Mouse (Mus musculus) neural tube, embryonic 12.5 days (tissue): ENCODE measurements at regions not wholly inside any gene's neighbourhood (a gene's known extent, or its start where the extent isn't known, plus 50 kb on each side); places are given as distances from the start of the nearest gene placed in this dataset.

Experiments used
- ATAC-seq: fragments of 200-750 bp; cut with Nextera tagmentation; 2 replicates; pipeline ENCODE4 v1.8.0; 2017; ENCODE audit warnings: low read depth, mild to moderate bottlenecking, moderate TSS enrichment, moderate library complexity; ENCODE audit not compliant: low FRiP score
- H3K27ac ChIP-seq: fragments of 300-500 bp; sonication (generic); 2 replicates; pipeline ENCODE4 v1.5.1; 2016
- H3K27me3 ChIP-seq: fragments of 300-500 bp; sonication (generic); replicated peaks from 2 replicates; pipeline ENCODE4 v1.6.1; 2016; ENCODE audit warnings: mild to moderate bottlenecking
- H3K36me3 ChIP-seq: fragments of 300-500 bp; sonication (generic); 2 replicates; pipeline ENCODE4 v1.6.1; 2016; ENCODE audit warnings: mild to moderate bottlenecking
- H3K4me1 ChIP-seq: fragments of 300-500 bp; sonication (generic); 2 replicates; pipeline ENCODE4 v1.6.1; 2016
- H3K4me2 ChIP-seq: fragments of 300-500 bp; sonication (generic); replicated peaks from 2 replicates; pipeline ENCODE4 v1.6.1; 2016; ENCODE audit warnings: mild to moderate bottlenecking
- H3K4me3 ChIP-seq: fragments of 300-500 bp; sonication (generic); 2 replicates; pipeline ENCODE4 v1.5.1; 2016
- H3K9ac ChIP-seq: fragments of 300-500 bp; sonication (generic); 2 replicates; pipeline ENCODE4 v1.6.1; 2016; ENCODE audit warnings: mild to moderate bottlenecking
- H3K9me3 ChIP-seq: fragments of 300-500 bp; sonication (generic); 2 replicates; pipeline ENCODE4 v1.6.1; 2016; ENCODE audit warnings: mild to moderate bottlenecking
- WGBS: fragments of 180-500 bp; shearing (Covaris S2); methylation state at CpG from one replicate; pipeline ENCODE4 v1.1.7; 2016; 5-methylcytosine and 5-hydroxymethylcytosine counted together

- Histone ChIP-seq H3K4me1 (no peaks in the 10 kb centered on the region), H3K4me3 (no peak overlapping the region), H3K27ac (no peak overlapping the region), H3K4me2 (no peak overlapping the region), H3K36me3 (no peaks in the 10 kb centered on the region), H3K27me3 (no peaks in the 10 kb centered on the region), H3K9ac (no peak overlapping the region), H3K9me3 (no peaks in the 10 kb centered on the region)
- 47% methylated on average over 10 of the region's 10 CpGs for WGBS
- ATAC-seq, result no peak
Observed at GRCm38 (mm10) chr15:52166595-52167443, 1717.9 kb upstream of the Gm7489 start.

GRCm38 (mm10) chr15:52167811-52168210, 1716.9 kb upstream of the Gm7489 start:
- no peaks in the 10 kb centered on the region for H3K36me3 ChIP-seq
- 87% methylated on average over 5 of the region's 5 CpGs for WGBS
- no peaks in the 10 kb centered on the region for H3K9me3 ChIP-seq
- no peak overlapping the region for H3K9ac ChIP-seq
- H3K4me3 ChIP-seq, result no peak overlapping the region
- ATAC-seq, result no peak
- no peak overlapping the region for H3K27ac ChIP-seq
- H3K27me3 ChIP-seq, result no peaks in the 10 kb centered on the region
- H3K4me2 ChIP-seq, result no peak overlapping the region
- H3K4me1 ChIP-seq, result no peaks in the 10 kb centered on the region

- Histone ChIP-seq H3K27ac (no peak overlapping the region), H3K4me1 (no peaks in the 10 kb centered on the region), H3K4me2 (no peak overlapping the region), H3K9me3 (no peaks in the 10 kb centered on the region), H3K9ac (no peak overlapping the region), H3K4me3 (no peak overlapping the region), H3K27me3 (no peaks in the 10 kb centered on the region), H3K36me3 (no peaks in the 10 kb centered on the region)
- no peak for ATAC-seq
- 76% methylated on average over 1 of the region's 1 CpGs for WGBS
Observed at GRCm38 (mm10) chr15:52176951-52177350, 1707.8 kb upstream of the Gm7489 start.

- H3K27me3 ChIP-seq, result no peaks in the 10 kb centered on the region
Observed at GRCm38 (mm10) chr15:52178668-52179067, 1706.0 kb upstream of the Gm7489 start.

GRCm38 (mm10) chr15:52179379-52179778, 1705.3 kb upstream of the Gm7489 start:
- Histone ChIP-seq H3K4me3 (no peak overlapping the region), H3K4me2 (no peak overlapping the region), H3K9ac (no peak overlapping the region), H3K4me1 (no peaks in the 10 kb centered on the region), H3K36me3 (no peaks in the 10 kb centered on the region), H3K27me3 (no peaks in the 10 kb centered on the region), H3K27ac (no peak overlapping the region), H3K9me3 (no peaks in the 10 kb centered on the region)
- ATAC-seq, result no peak

More at GRCm38 (mm10) chr15:52178668-52179067, 1706.0 kb upstream of the Gm7489 start:
- Histone ChIP-seq H3K4me1 (no peaks in the 10 kb centered on the region), H3K4me3 (no peak overlapping the region), H3K9ac (no peak overlapping the region), H3K9me3 (no peaks in the 10 kb centered on the region), H3K27ac (no peak overlapping the region), H3K4me2 (no peak overlapping the region), H3K36me3 (no peaks in the 10 kb centered on the region)
- no peak for ATAC-seq
- 88% methylated on average over 3 of the region's 3 CpGs for WGBS

- Histone ChIP-seq H3K9me3 (no peaks in the 10 kb centered on the region), H3K27me3 (no peaks in the 10 kb centered on the region), H3K36me3 (no peaks in the 10 kb centered on the region), H3K4me1 (no peaks in the 10 kb centered on the region), H3K9ac (no peak overlapping the region), H3K4me2 (no peak overlapping the region), H3K4me3 (no peak overlapping the region), H3K27ac (no peak overlapping the region)
- WGBS, result 66% methylated on average over 3 of the region's 3 CpGs
- no peak for ATAC-seq
Observed at GRCm38 (mm10) chr15:52191176-52191575, 1693.5 kb upstream of the Gm7489 start.

- H3K9me3 ChIP-seq, result no peaks in the 10 kb centered on the region
- H3K27ac ChIP-seq, result no peak overlapping the region
- H3K4me1 ChIP-seq, result no peaks in the 10 kb centered on the region
- H3K4me3 ChIP-seq, result no peak overlapping the region
- no peaks in the 10 kb centered on the region for H3K36me3 ChIP-seq
- no peak overlapping the region for H3K4me2 ChIP-seq
- H3K9ac ChIP-seq, result no peak overlapping the region
- no peaks in the 10 kb centered on the region for H3K27me3 ChIP-seq
- ATAC-seq, result no peak
- 82% methylated on average over 3 of the region's 3 CpGs for WGBS
Observed at GRCm38 (mm10) chr15:52207271-52207670, 1677.4 kb upstream of the Gm7489 start.

- no peak for ATAC-seq
- Histone ChIP-seq H3K27ac (no peak overlapping the region), H3K36me3 (no peaks in the 10 kb centered on the region), H3K9ac (no peak overlapping the region), H3K4me2 (no peak overlapping the region), H3K27me3 (no peaks in the 10 kb centered on the region), H3K4me3 (no peak overlapping the region), H3K4me1 (no peaks in the 10 kb centered on the region), H3K9me3 (no peaks in the 10 kb centered on the region)
- 90% methylated on average over 5 of the region's 5 CpGs for WGBS
Observed at GRCm38 (mm10) chr15:52232442-52232841, 1652.3 kb upstream of the Gm7489 start.

- Histone ChIP-seq H3K9me3 (no peaks in the 10 kb centered on the region), H3K4me1 (no peaks in the 10 kb centered on the region), H3K4me3 (no peak overlapping the region), H3K4me2 (no peak overlapping the region), H3K9ac (no peak overlapping the region), H3K27me3 (no peaks in the 10 kb centered on the region), H3K36me3 (no peaks in the 10 kb centered on the region), H3K27ac (no peak overlapping the region)
- no peak for ATAC-seq
- WGBS, result 85% methylated on average over 8 of the region's 8 CpGs
Observed at GRCm38 (mm10) chr15:52236220-52236619, 1648.5 kb upstream of the Gm7489 start.

GRCm38 (mm10) chr15:52242890-52243289, 1641.8 kb upstream of the Gm7489 start:
- ATAC-seq, result no peak
- Histone ChIP-seq H3K36me3 (no peaks in the 10 kb centered on the region), H3K4me2 (no peak overlapping the region)

More at GRCm38 (mm10) chr15:52242890-52243289, 1641.8 kb upstream of the Gm7489 start:
- no peaks in the 10 kb centered on the region for H3K4me1 ChIP-seq
- no peaks in the 10 kb centered on the region for H3K9me3 ChIP-seq
- H3K27me3 ChIP-seq, result no peaks in the 10 kb centered on the region
- H3K27ac ChIP-seq, result no peak overlapping the region
- H3K9ac ChIP-seq, result no peak overlapping the region
- WGBS, result 91% methylated on average over 1 of the region's 1 CpGs
- H3K4me3 ChIP-seq, result no peak overlapping the region
